In genomic region chr1:171293906-171294297, GRCm38 (mm10) we compare ENCODE assay signal across 8 mouse cellular contexts. TPM values are rescaled to one million over a fixed set of nuclear protein-coding genes. Genes with fewer than 3 reads are reported as not detected.
A peak's percentile ranks its signal among the peaks of the same experiment; 100 is the strongest.
DNase-seq lines count a peak whose midpoint lies in the region; ATAC-seq and TF ChIP-seq lines count a peak whose summit lies in the region.

No protein-coding gene starts in this region.

- 52% methylated on average over 5 of the region's 5 CpGs for WGBS in hindbrain, embryonic 12.5 days
- 33% methylated on average over 5 of the region's 5 CpGs for WGBS in midbrain, embryonic 16.5 days

- DNase-seq in layer of hippocampus, adult 2 months (ENCODE audit: low spot score in 2 of 2), result no peak
- no peak for DNase-seq in layer of hippocampus, adult 9-11 months
- no peak for DNase-seq in ovary, postnatal 10 days (ENCODE audit: low spot score)
- DNase-seq in thymus, postnatal 4 days, result no peak

- no peak for TF ChIP-seq CTCF in layer of hippocampus, adult 2 months (conservative IDR thresholded peaks at IDR 0.05)

- H3K9ac ChIP-seq in hindbrain, embryonic 12.5 days, result peak overlapping the region; percentile 84
- H3K9ac ChIP-seq in midbrain, embryonic 16.5 days (ENCODE audit: low read depth, low read length), result peak overlapping the region; percentile 77

- H3K36me3 ChIP-seq in hindbrain, embryonic 12.5 days, result peaks cover 12% of the 10 kb centered on the region; the same call in 1 of the 2 replicates
- no peaks in the 10 kb centered on the region; the same call in 1 of the 2 replicates for H3K36me3 ChIP-seq in midbrain, embryonic 16.5 days (ENCODE audit: control insufficient read depth, insufficient read depth, low read length)

- peak overlapping the region; percentile 95 for H3K4me3 ChIP-seq in layer of hippocampus, adult 2 months
- peak overlapping the region; percentile 93 for H3K4me3 ChIP-seq in brown adipose tissue, adult 24 weeks (ENCODE audit: insufficient read depth, low read depth, low read length)
- peak overlapping the region; percentile 76 for H3K4me3 ChIP-seq in hindbrain, embryonic 12.5 days
- H3K4me3 ChIP-seq in midbrain, embryonic 16.5 days (ENCODE audit: low read depth, low read length), result peak overlapping the region; percentile 68

- H3K27me3 ChIP-seq in hindbrain, embryonic 12.5 days, result peaks cover 23% of the 10 kb centered on the region
- H3K27me3 ChIP-seq in midbrain, embryonic 16.5 days (ENCODE audit: control insufficient read depth, insufficient read depth, low read depth, low read length), result peaks cover 11% of the 10 kb centered on the region

- H3K4me2 ChIP-seq in hindbrain, embryonic 12.5 days (replicated peaks), result peak overlapping the region; percentile 75
- peak overlapping the region; percentile 69 for H3K4me2 ChIP-seq in midbrain, embryonic 16.5 days (ENCODE audit: low read length)

- H3K9me3 ChIP-seq in hindbrain, embryonic 12.5 days (replicated peaks), result no peaks in the 10 kb centered on the region
- H3K9me3 ChIP-seq in midbrain, embryonic 16.5 days (replicated peaks; ENCODE audit: control insufficient read depth, low read length, poor library complexity, severe bottlenecking), result no peaks in the 10 kb centered on the region

- H3K27ac ChIP-seq in layer of hippocampus, adult 2 months, result peak overlapping the region; percentile 100
- H3K27ac ChIP-seq in brown adipose tissue, adult 24 weeks (replicated peaks; ENCODE audit: low read depth, low read length), result peak overlapping the region; percentile 98; the same call in 1 of the 2 replicates
- peak overlapping the region; percentile 93 for H3K27ac ChIP-seq in hindbrain, embryonic 12.5 days
- H3K27ac ChIP-seq in midbrain, embryonic 16.5 days (ENCODE audit: low read length), result peak overlapping the region; percentile 94

- H3K4me1 ChIP-seq in brown adipose tissue, adult 24 weeks (ENCODE audit: control insufficient read depth, insufficient read depth, insufficient read length, low read length), result 0 out of 2 replicates have a peak, but pooled peaks cover 5% of the 10 kb centered on the region
- H3K4me1 ChIP-seq in hindbrain, embryonic 12.5 days, result peaks cover 9% of the 10 kb centered on the region
- H3K4me1 ChIP-seq in midbrain, embryonic 16.5 days (ENCODE audit: control insufficient read depth, insufficient read depth, low read length), result peaks cover 12% of the 10 kb centered on the region

- ATAC-seq in hindbrain, embryonic 12.5 days (ENCODE audit: low FRiP score), result no peak
- no peak for ATAC-seq in midbrain, embryonic 16.5 days
- no peak for ATAC-seq in cerebellum, adult (ENCODE audit: insufficient number of reproducible peaks, low FRiP score, low TSS enrichment)

RNA-seq across cellular contexts. Expression of gene Ufc1, which starts 0.9 kb away (rescaled TPM):
- 100 to 1,000 TPM; 105 to 113 TPM for total RNA-seq in layer of hippocampus, adult 2 months (2021)
- 149 and 183 TPM in 2 replicates for polyA plus RNA-seq in brown adipose tissue, adult 24 weeks (2012; ENCODE audit: insufficient read depth, insufficient read length, missing spikeins)
- polyA plus RNA-seq in hindbrain, embryonic 12.5 days (2016; fragmentation: Nextera tagmentation; extraction: Ambion mirVana), result 106 and 108 TPM in 2 replicates
- 105 and 116 TPM in 2 replicates for polyA plus RNA-seq in midbrain, embryonic 16.5 days (2015; fragmentation: Nextera tagmentation; extraction: Ambion mirVana)

RNA-seq across cellular contexts. Expression of gene Usp21, which starts 6.1 kb away (rescaled TPM):
- total RNA-seq in layer of hippocampus, adult 2 months (2021), result 10 to 100 TPM; 61.9 to 76.6 TPM
- polyA plus RNA-seq in brown adipose tissue, adult 24 weeks (2012; ENCODE audit: insufficient read depth, insufficient read length, missing spikeins), result 11.7 and 14.7 TPM in 2 replicates
- 114 and 117 TPM in 2 replicates for polyA plus RNA-seq in hindbrain, embryonic 12.5 days (2016; fragmentation: Nextera tagmentation; extraction: Ambion mirVana)
- 105 and 112 TPM in 2 replicates for polyA plus RNA-seq in midbrain, embryonic 16.5 days (2015; fragmentation: Nextera tagmentation; extraction: Ambion mirVana)

RNA-seq across cellular contexts. Expression of gene Ppox, which starts 12.9 kb away (rescaled TPM):
- total RNA-seq in layer of hippocampus, adult 2 months (2021), result 10 to 100 TPM; 31.2 to 42.1 TPM
- 12.3 and 15.2 TPM in 2 replicates for polyA plus RNA-seq in brown adipose tissue, adult 24 weeks (2012; ENCODE audit: insufficient read depth, insufficient read length, missing spikeins)
- 60.5 and 60.9 TPM in 2 replicates for polyA plus RNA-seq in hindbrain, embryonic 12.5 days (2016; fragmentation: Nextera tagmentation; extraction: Ambion mirVana)
- 44.4 and 49.5 TPM in 2 replicates for polyA plus RNA-seq in midbrain, embryonic 16.5 days (2015; fragmentation: Nextera tagmentation; extraction: Ambion mirVana)

RNA-seq across cellular contexts. Expression of gene B4galt3, which starts 23.8 kb away (rescaled TPM):
- total RNA-seq in layer of hippocampus, adult 2 months (2021), result 10 to 100 TPM; 73.1 to 79.3 TPM
- 11.3 and 12.1 TPM in 2 replicates for polyA plus RNA-seq in brown adipose tissue, adult 24 weeks (2012; ENCODE audit: insufficient read depth, insufficient read length, missing spikeins)
- polyA plus RNA-seq in hindbrain, embryonic 12.5 days (2016; fragmentation: Nextera tagmentation; extraction: Ambion mirVana), result 83.6 and 85.6 TPM in 2 replicates
- 113 and 115 TPM in 2 replicates for polyA plus RNA-seq in midbrain, embryonic 16.5 days (2015; fragmentation: Nextera tagmentation; extraction: Ambion mirVana)

RNA-seq across cellular contexts. Expression of gene Dedd, which starts 35.0 kb away (rescaled TPM):
- 10 to 100 TPM; 36.1 to 37.4 TPM for total RNA-seq in layer of hippocampus, adult 2 months (2021)
- 22.3 and 27.1 TPM in 2 replicates for polyA plus RNA-seq in brown adipose tissue, adult 24 weeks (2012; ENCODE audit: insufficient read depth, insufficient read length, missing spikeins)
- 54.6 and 58.9 TPM in 2 replicates for polyA plus RNA-seq in hindbrain, embryonic 12.5 days (2016; fragmentation: Nextera tagmentation; extraction: Ambion mirVana)
- 53.6 and 55.2 TPM in 2 replicates for polyA plus RNA-seq in midbrain, embryonic 16.5 days (2015; fragmentation: Nextera tagmentation; extraction: Ambion mirVana)
